Mouse (Mus musculus): ENCODE measurements at regions not wholly inside any gene's neighbourhood (a gene's known extent, or its start where the extent isn't known, plus 50 kb on each side); places are given as distances from the start of the nearest gene placed in this dataset.
A peak's percentile ranks its signal among the peaks of the same experiment; 100 is the strongest.

DNA sequence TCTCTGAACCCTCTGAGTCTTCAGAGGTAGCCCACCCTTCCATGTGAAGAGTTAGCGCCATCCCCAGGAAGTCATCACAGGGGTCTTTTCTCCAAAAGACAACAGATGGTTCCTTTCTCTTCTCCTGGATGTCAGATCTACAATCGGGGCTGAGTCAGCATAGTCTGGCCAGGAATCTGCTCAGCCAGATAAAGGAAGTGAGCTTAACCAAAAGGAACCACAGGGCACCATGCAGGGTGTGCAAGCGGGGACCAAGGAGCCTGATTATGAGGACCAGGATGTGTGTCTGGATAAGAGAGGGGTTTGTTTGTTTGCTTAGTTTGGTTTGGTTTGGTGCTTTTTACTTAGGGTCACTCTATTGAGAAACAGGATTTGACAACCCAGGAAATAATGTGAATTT, 74.6 kb upstream of the Pcgf5 start:
- Histone ChIP-seq H3K27me3 (replicated peaks; ENCODE audit: control insufficient read depth, insufficient read depth, low read length) (no peaks in the 10 kb centered on the region), H3K36me3 (ENCODE audit: control insufficient read depth, insufficient read depth, low read length) (no peaks in the 10 kb centered on the region), H3K9me3 (replicated peaks; ENCODE audit: control insufficient read depth, low read length) (no peaks in the 10 kb centered on the region), H3K9ac (ENCODE audit: low read length) (no peak overlapping the region), H3K27ac (ENCODE audit: low read depth, low read length) (no peak overlapping the region), H3K4me1 (ENCODE audit: control insufficient read depth, insufficient read depth, low read length) (no peaks in the 10 kb centered on the region), H3K4me2 (ENCODE audit: low read length) (no peak overlapping the region), H3K4me3 (ENCODE audit: low read depth, low read length) (no peak overlapping the region)
- DNase-seq (ENCODE audit: low spot score) (no peak), ATAC-seq (no peak)
- 48% methylated on average over 3 of the region's 3 CpGs for WGBS

GRCm38 (mm10) chr19:36285465-36285864, 62.6 kb upstream of the Pcgf5 start:
- Histone ChIP-seq H3K9me3 (replicated peaks; ENCODE audit: control insufficient read depth, low read length) (no peaks in the 10 kb centered on the region), H3K27me3 (replicated peaks; ENCODE audit: control insufficient read depth, insufficient read depth, low read length) (no peaks in the 10 kb centered on the region), H3K36me3 (ENCODE audit: control insufficient read depth, insufficient read depth, low read length) (no peaks in the 10 kb centered on the region), H3K4me3 (ENCODE audit: low read depth, low read length) (no peak overlapping the region), H3K4me1 (ENCODE audit: control insufficient read depth, insufficient read depth, low read length) (no peaks in the 10 kb centered on the region), H3K27ac (ENCODE audit: low read depth, low read length) (no peak overlapping the region), H3K9ac (ENCODE audit: low read length) (no peak overlapping the region), H3K4me2 (ENCODE audit: low read length) (no peak overlapping the region)
- DNase-seq (ENCODE audit: low spot score) = no peak
- 89% methylated on average over 4 of the region's 4 CpGs for WGBS
- ATAC-seq = no peak

GRCm38 (mm10) chr19:36290778-36291177, 57.3 kb upstream of the Pcgf5 start:
- Histone ChIP-seq H3K4me1 (ENCODE audit: control insufficient read depth, insufficient read depth, low read length) (no peaks in the 10 kb centered on the region), H3K4me2 (ENCODE audit: low read length) (no peak overlapping the region), H3K4me3 (ENCODE audit: low read depth, low read length) (no peak overlapping the region), H3K27ac (ENCODE audit: low read depth, low read length) (no peak overlapping the region), H3K9ac (ENCODE audit: low read length) (no peak overlapping the region), H3K9me3 (replicated peaks; ENCODE audit: control insufficient read depth, low read length) (no peaks in the 10 kb centered on the region), H3K27me3 (replicated peaks; ENCODE audit: control insufficient read depth, insufficient read depth, low read length) (no peaks in the 10 kb centered on the region), H3K36me3 (ENCODE audit: control insufficient read depth, insufficient read depth, low read length) (no peaks in the 10 kb centered on the region)
- WGBS = 75% methylated on average over 4 of the region's 4 CpGs
- ATAC-seq (no peak), DNase-seq (ENCODE audit: low spot score) (no peak)

GRCm38 (mm10) chr19:36293177-36293969, 54.7 kb upstream of the Pcgf5 start:
- ATAC-seq (no peak), DNase-seq (ENCODE audit: low spot score) (peak; percentile 43)

More at GRCm38 (mm10) chr19:36293177-36293969, 54.7 kb upstream of the Pcgf5 start:
- H3K9me3 ChIP-seq (replicated peaks; ENCODE audit: control insufficient read depth, low read length) = no peaks in the 10 kb centered on the region
- H3K27ac ChIP-seq (ENCODE audit: low read depth, low read length) = no peak overlapping the region
- no peaks in the 10 kb centered on the region for H3K36me3 ChIP-seq (ENCODE audit: control insufficient read depth, insufficient read depth, low read length)
- H3K4me1 ChIP-seq (ENCODE audit: control insufficient read depth, insufficient read depth, low read length) = no peaks in the 10 kb centered on the region
- H3K4me3 ChIP-seq (ENCODE audit: low read depth, low read length) = no peak overlapping the region
- WGBS = 73% methylated on average over 6 of the region's 6 CpGs
- H3K27me3 ChIP-seq (replicated peaks; ENCODE audit: control insufficient read depth, insufficient read depth, low read length) = no peaks in the 10 kb centered on the region
- H3K4me2 ChIP-seq (ENCODE audit: low read length) = no peak overlapping the region
- H3K9ac ChIP-seq (ENCODE audit: low read length) = no peak overlapping the region
